In the genomic region with DNA sequence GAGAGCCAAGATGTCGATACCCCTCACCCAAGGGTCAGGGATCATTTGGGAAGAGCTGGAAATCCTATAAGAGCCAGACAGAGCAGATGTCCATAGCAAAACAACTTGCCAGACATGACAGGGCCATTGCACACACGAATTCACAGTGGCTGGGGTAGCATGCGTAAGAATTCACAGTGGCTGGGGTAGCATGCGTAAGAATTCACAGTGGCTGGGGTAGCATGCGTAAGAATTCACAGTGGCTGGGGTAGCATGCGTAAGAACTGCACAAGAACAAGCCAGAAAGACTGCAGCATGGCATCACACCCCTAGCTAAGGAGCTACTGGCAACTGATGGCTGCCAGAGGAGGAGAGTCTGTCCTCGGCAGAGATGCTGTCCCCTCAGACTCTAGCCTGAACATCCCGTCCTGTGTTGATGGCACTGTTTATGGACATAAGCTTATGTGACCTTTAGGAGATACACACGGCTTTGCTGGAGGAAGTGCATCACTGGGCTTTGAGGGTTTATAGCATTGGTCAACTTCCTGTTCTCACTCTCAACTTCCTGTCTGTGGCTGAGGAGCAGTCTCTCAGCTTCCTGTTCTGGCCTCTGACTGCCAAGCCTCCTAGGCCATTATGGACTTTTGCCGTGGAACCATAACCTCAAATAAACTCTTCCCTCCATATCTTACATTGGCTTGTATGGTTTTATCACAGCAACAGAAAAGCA, we compare ENCODE assay signal across 16 mouse cellular contexts. TPM values are rescaled to one million over a fixed set of nuclear protein-coding genes. Genes with fewer than 3 reads are reported as not detected.
DNase-seq lines count a peak whose midpoint lies in the region; ATAC-seq and TF ChIP-seq lines count a peak whose summit lies in the region.
"Had no signal": no experiment of that assay in that cellular context is flagged by ENCODE, and none has a peak within 500 bp of the region (broad histone marks: within the 10 kb centered on the region; RNA-seq: fewer than 3 reads in every experiment).

No protein-coding gene starts in this region.

- TF ChIP-seq CTCF in lung, adult 2 months (IDR thresholded peaks at IDR 0.05; ENCODE audit: insufficient read depth, low read length) = no peak
- no peak for TF ChIP-seq CTCF in bone marrow, adult 2 months (IDR thresholded peaks at IDR 0.05; ENCODE audit: control insufficient read depth, insufficient read depth, low read length)

- no peak overlapping the region for H3K4me2 ChIP-seq in midbrain, embryonic 15.5 days
- H3K4me2 ChIP-seq: embryonic facial prominence, embryonic 15.5 days; forebrain, embryonic 12.5 days; intestine, embryonic 15.5 days; liver, embryonic 13.5 days had no signal

- H3K27ac ChIP-seq in bone marrow, adult 2 months (ENCODE audit: control insufficient read depth, insufficient read depth, low read depth, low read length, poor library complexity) = peak overlapping the region; percentile 91
- H3K27ac ChIP-seq in midbrain, embryonic 15.5 days = no peak overlapping the region
- H3K27ac ChIP-seq: embryonic facial prominence, embryonic 15.5 days; forebrain, embryonic 12.5 days; intestine, embryonic 15.5 days; liver, embryonic 13.5 days; midbrain, embryonic 10.5 days had no signal

- peaks cover 4% of the 10 kb centered on the region; the same call in 1 of the 2 replicates for H3K4me1 ChIP-seq in lung, adult 2 months (ENCODE audit: control insufficient read depth, insufficient read depth, low read length)
- peaks cover 6% of the 10 kb centered on the region for H3K4me1 ChIP-seq in bone marrow, adult 2 months (ENCODE audit: control insufficient read depth, insufficient read depth, low read length)
- peaks cover 18% of the 10 kb centered on the region for H3K4me1 ChIP-seq in midbrain, embryonic 15.5 days

- no peaks in the 10 kb centered on the region for H3K36me3 ChIP-seq in midbrain, embryonic 15.5 days (replicated peaks)
- H3K36me3 ChIP-seq: embryonic facial prominence, embryonic 15.5 days; forebrain, embryonic 12.5 days; intestine, embryonic 15.5 days; liver, embryonic 13.5 days; midbrain, embryonic 10.5 days had no signal

- no peak overlapping the region for H3K9ac ChIP-seq in midbrain, embryonic 15.5 days
- H3K9ac ChIP-seq: embryonic facial prominence, embryonic 15.5 days; forebrain, embryonic 12.5 days; intestine, embryonic 15.5 days; liver, embryonic 13.5 days had no signal

- no peak for TF ChIP-seq POLR2A in lung, adult 2 months (IDR thresholded peaks at IDR 0.05; ENCODE audit: borderline replicate concordance, extremely low read depth, low read depth, low read length)
- TF ChIP-seq POLR2A in bone marrow, adult 2 months (IDR thresholded peaks at IDR 0.05; ENCODE audit: borderline replicate concordance, control insufficient read depth, low read depth, low read length) = no peak

- H3K27me3 ChIP-seq in midbrain, embryonic 15.5 days (replicated peaks) = no peaks in the 10 kb centered on the region
- H3K27me3 ChIP-seq: embryonic facial prominence, embryonic 15.5 days; forebrain, embryonic 12.5 days; intestine, embryonic 15.5 days; liver, embryonic 13.5 days; Patski had no signal

- no peak overlapping the region for H3K4me3 ChIP-seq in lung, adult 2 months (replicated peaks; ENCODE audit: extremely low read depth, low read depth, low read length)
- no peak overlapping the region for H3K4me3 ChIP-seq in bone marrow, adult 2 months (replicated peaks; ENCODE audit: control insufficient read depth, low read depth, low read length)
- H3K4me3 ChIP-seq in midbrain, embryonic 15.5 days = no peak overlapping the region
- H3K4me3 ChIP-seq: embryonic facial prominence, embryonic 15.5 days; forebrain, embryonic 12.5 days; intestine, embryonic 15.5 days; liver, embryonic 13.5 days; midbrain, embryonic 10.5 days had no signal

- peak; percentile 40 for DNase-seq in lung, postnatal 10 days
- no peak for DNase-seq in lung, adult 2 months
- no peak for DNase-seq in cerebellum, postnatal 10 days
- no peak for DNase-seq in layer of hippocampus, adult 8-10 months (ENCODE audit: low spot score in 2 of 2)
- DNase-seq: cerebellum, adult 18-20 months; kidney, postnatal 14 days; liver, embryonic 13.5 days; right cerebral cortex, postnatal 25 days had no signal

- 79% methylated on average over 10 of the region's 10 CpGs for WGBS in lung, adult 2 months
- WGBS in bone marrow, adult 2 months = 66% methylated on average over 10 of the region's 10 CpGs
- 90% methylated on average over 10 of the region's 10 CpGs for WGBS in midbrain, embryonic 15.5 days

- ATAC-seq in megakaryocyte, adult 5-6 weeks (ENCODE audit: poor library complexity, severe bottlenecking) = peak; percentile 95
- ATAC-seq in midbrain, embryonic 15.5 days (replicated peaks) = no peak
- ATAC-seq: intestine, embryonic 15.5 days; Patski had no signal

- no peaks in the 10 kb centered on the region for H3K9me3 ChIP-seq in midbrain, embryonic 15.5 days
- H3K9me3 ChIP-seq: embryonic facial prominence, embryonic 15.5 days; forebrain, embryonic 12.5 days; intestine, embryonic 15.5 days; midbrain, embryonic 10.5 days had no signal

RNA-seq across cellular contexts. Expression of a gene that starts 42.9 kb away (rescaled TPM):
- polyA plus RNA-seq in lung, adult 2 months (2012; rRNA removed) = 36.2 and 42.2 TPM in 2 replicates
- 7.1 and 8.4 TPM in 2 replicates for polyA plus RNA-seq in bone marrow, adult 2 months (2011; ENCODE audit: insufficient read depth, insufficient read length, low replicate concordance, missing spikeins)
- total RNA-seq in megakaryocyte, adult 5-6 weeks (2015) = 24.9 and 25.4 TPM in 2 replicates
- total RNA-seq in megakaryocyte, adult 5-6 weeks (2017) = 6.3 and 8.2 TPM in 2 replicates
- 28.3 and 35.6 TPM in 2 replicates for polyA plus RNA-seq in midbrain, embryonic 15.5 days (2015; fragmentation: Nextera tagmentation; extraction: Ambion mirVana)
- total RNA-seq in layer of hippocampus, adult 8-10 months (2022) = 10 to 100 TPM; 18.4 to 22.8 (median 21.2) TPM

RNA-seq across cellular contexts. Expression of a gene that starts 59.7 kb away (rescaled TPM):
- polyA plus RNA-seq in lung, adult 2 months (2012; rRNA removed) = 115 and 169 TPM in 2 replicates
- polyA plus RNA-seq in bone marrow, adult 2 months (2011; ENCODE audit: insufficient read depth, insufficient read length, low replicate concordance, missing spikeins) = 35.3 and 57.2 TPM in 2 replicates
- total RNA-seq in megakaryocyte, adult 5-6 weeks (2015) = 40.4 and 48.1 TPM in 2 replicates
- total RNA-seq in megakaryocyte, adult 5-6 weeks (2017) = 33.6 and 38.3 TPM in 2 replicates
- 164 and 173 TPM in 2 replicates for polyA plus RNA-seq in midbrain, embryonic 15.5 days (2015; fragmentation: Nextera tagmentation; extraction: Ambion mirVana)
- total RNA-seq in layer of hippocampus, adult 8-10 months (2022) = 10 to 100 TPM; 65.9 to 74.2 (median 67.9) TPM
